Mouse (Mus musculus): ENCODE data around the gene Dhx38.
A peak's percentile ranks its signal among the peaks of the same experiment; 100 is the strongest.

DNA sequence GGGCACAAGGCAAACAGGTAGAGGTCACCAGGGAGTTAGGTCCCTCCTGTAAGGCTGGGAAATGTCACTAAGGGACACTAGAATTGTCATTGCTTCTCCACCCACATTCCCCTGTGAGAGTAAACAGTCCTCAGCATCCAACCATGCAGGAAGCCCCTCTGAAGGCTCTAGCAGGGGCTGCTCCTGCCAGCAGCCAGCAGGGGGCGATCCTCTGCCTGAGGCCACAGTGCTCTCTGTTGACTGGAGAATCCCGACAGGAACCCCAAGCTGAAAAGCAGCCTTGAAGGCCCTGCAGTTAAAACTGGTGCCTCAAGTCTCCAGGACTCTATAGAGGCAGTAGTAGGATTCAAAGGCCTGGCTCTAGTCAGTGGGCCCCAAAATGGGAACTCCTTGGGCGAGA, 14.0 kb downstream of the Dhx38 start:
- TF ChIP-seq CTCF (IDR thresholded peaks at IDR 0.05; ENCODE audit: low read depth, low read length), result peak; percentile 81
- no peak for TF ChIP-seq POLR2A (IDR thresholded peaks at IDR 0.05; ENCODE audit: insufficient read depth, low read length)
- TF ChIP-seq EP300 (IDR thresholded peaks at IDR 0.05; ENCODE audit: insufficient read depth, low read depth, low read length), result no peak

Measured in ES-Bruce4 (cell line).